In genomic region chr13:45397240-45397639, GRCm38 (mm10) we compare ENCODE assay signal across 11 mouse cellular contexts. TPM values are rescaled to one million over a fixed set of nuclear protein-coding genes. Genes with fewer than 3 reads are reported as not detected.
DNase-seq lines count a peak whose midpoint lies in the region; ATAC-seq and TF ChIP-seq lines count a peak whose summit lies in the region.
"Had no signal": no experiment of that assay in that cellular context is flagged by ENCODE, and none has a peak within 500 bp of the region (broad histone marks: within the 10 kb centered on the region; RNA-seq: fewer than 3 reads in every experiment).

No protein-coding gene starts in this region.

- no peak for DNase-seq in gastrocnemius, adult 2 months
- no peak for DNase-seq in gastrocnemius, postnatal 25 days
- no peak for DNase-seq in left cerebral cortex, adult 2 months (ENCODE audit: extremely low spot score in 1 of 2, low spot score in 2 of 2)
- DNase-seq in left cerebral cortex, adult 11 months (ENCODE audit: low spot score): no peak
- peak; percentile 51 for DNase-seq in brain, adult 2 months (ENCODE audit: low read depth, low spot score)
- peak; percentile 40 for DNase-seq in limb, embryonic 11.5 days (ENCODE audit: low spot score)
- DNase-seq in adrenal gland, postnatal 10 days: no peak
- DNase-seq: left cerebral cortex, postnatal 4 days had no signal

- peak overlapping the region; percentile 28 for H3K27ac ChIP-seq in gastrocnemius, adult 2 months
- peak overlapping the region; percentile 63 for H3K27ac ChIP-seq in left cerebral cortex, adult 2 months
- peak overlapping the region; percentile 79 for H3K27ac ChIP-seq in limb, embryonic 11.5 days (replicated peaks; ENCODE audit: low read depth, low read length)
- H3K27ac ChIP-seq: intestine, embryonic 15.5 days; midbrain, embryonic 12.5 days had no signal

- H3K4me1 ChIP-seq in limb, embryonic 11.5 days (ENCODE audit: control insufficient read depth, insufficient read depth, low read length): peaks cover 52% of the 10 kb centered on the region

- no peak overlapping the region for H3K9ac ChIP-seq in limb, embryonic 11.5 days (ENCODE audit: low read length)
- H3K9ac ChIP-seq: intestine, embryonic 15.5 days; midbrain, embryonic 12.5 days had no signal

- H3K4me2 ChIP-seq in limb, embryonic 11.5 days (ENCODE audit: low read depth, severe bottlenecking): no peak overlapping the region
- H3K4me2 ChIP-seq: intestine, embryonic 15.5 days; midbrain, embryonic 12.5 days had no signal

- ATAC-seq in limb, embryonic 11.5 days (ENCODE audit: insufficient number of reproducible peaks, low FRiP score, low TSS enrichment, low read depth): no peak
- no peak for ATAC-seq in megakaryocyte, adult 5-6 weeks (ENCODE audit: poor library complexity, severe bottlenecking)
- ATAC-seq: intestine, embryonic 15.5 days had no signal

- no peaks in the 10 kb centered on the region for H3K9me3 ChIP-seq in limb, embryonic 11.5 days (ENCODE audit: control insufficient read depth, low read length)
- H3K9me3 ChIP-seq: intestine, embryonic 15.5 days; midbrain, embryonic 12.5 days had no signal

- intact Hi-C loops in gastrocnemius, adult 2 months (cut with DNase I): no loop called here
- intact Hi-C loops in left cerebral cortex, adult 2 months (cut with DNase I): loop anchor here (5.0 kb wide), 1 partner anchor 110 kb away; no protein-coding TSS in a partner anchor

- no peaks in the 10 kb centered on the region for H3K36me3 ChIP-seq in limb, embryonic 11.5 days (ENCODE audit: control insufficient read depth, insufficient read depth, low read length)
- H3K36me3 ChIP-seq: intestine, embryonic 15.5 days; midbrain, embryonic 12.5 days had no signal

- H3K27me3 ChIP-seq in limb, embryonic 11.5 days (ENCODE audit: control insufficient read depth, insufficient read depth, low read length): no peaks in the 10 kb centered on the region
- H3K27me3 ChIP-seq: intestine, embryonic 15.5 days had no signal

- TF ChIP-seq CTCF in gastrocnemius, adult 2 months (IDR thresholded peaks at IDR 0.05): no peak
- TF ChIP-seq CTCF in left cerebral cortex, adult 2 months (IDR thresholded peaks at IDR 0.05): no peak

- 12% methylated on average over 5 of the region's 5 CpGs for WGBS in limb, embryonic 11.5 days

- H3K4me3 ChIP-seq in gastrocnemius, adult 2 months: peak overlapping the region; percentile 40
- no peak overlapping the region; the same call in 1 of the 2 replicates for H3K4me3 ChIP-seq in left cerebral cortex, adult 2 months
- H3K4me3 ChIP-seq in limb, embryonic 11.5 days (ENCODE audit: low read depth, low read length): no peak overlapping the region
- H3K4me3 ChIP-seq: intestine, embryonic 15.5 days; midbrain, embryonic 12.5 days had no signal

RNA-seq across cellular contexts. Expression of gene Mylip, which starts 7.7 kb away (rescaled TPM):
- 10 to 100 TPM in 1 of 2 experiments, 1 to 10 TPM in 1; 8.3 to 18.5 TPM for total RNA-seq in gastrocnemius, adult 2 months (2021)
- 10 to 100 TPM in 1 of 2 experiments, 1 to 10 TPM in 1; 6.1 to 11.4 TPM for total RNA-seq in gastrocnemius, postnatal 25 days (2021)
- total RNA-seq in left cerebral cortex, adult 2 months (2021): 10 to 100 TPM; 16.2 to 16.6 TPM
- polyA plus RNA-seq in limb, embryonic 11.5 days (2014; fragmentation: Nextera tagmentation; extraction: Ambion mirVana): 10.8 and 11.4 TPM in 2 replicates
- 16.3 and 17.2 TPM in 2 replicates for total RNA-seq in megakaryocyte, adult 5-6 weeks (2015)
- total RNA-seq in megakaryocyte, adult 5-6 weeks (2017): 11.9 and 18.7 TPM in 2 replicates
- total RNA-seq in adrenal gland, postnatal 10 days (2021): 10 to 100 TPM; 20.6 to 22.0 TPM

Comparison
In these comparisons a context has a peak if more than half of its experiments do, and no peak if none do; other contexts are left out.
1. DNase-seq: peak in brain, adult 2 months (single experiment) and limb, embryonic 11.5 days (single experiment); none in gastrocnemius, adult 2 months (single experiment), gastrocnemius, postnatal 25 days (single experiment), left cerebral cortex, adult 2 months (0 of 2), left cerebral cortex, adult 11 months (single experiment) and adrenal gland, postnatal 10 days (single experiment).
2. H3K27ac ChIP-seq: peak in every context shown above with its lines; median percentile 79 in limb, embryonic 11.5 days; 63 in left cerebral cortex, adult 2 months; 28 in gastrocnemius, adult 2 months.